Mouse (Mus musculus) gonadal fat pad, adult 2 months (tissue): ENCODE data around the gene Zfp771. TPM values are rescaled to one million over a fixed set of nuclear protein-coding genes. Genes with fewer than 3 reads are reported as not detected.

Experiments used
- DNase-seq: peaks from one replicate; pipeline ENCODE4 v3.0.0-alpha.2; 2012; ENCODE audit warnings: low read depth
- polyA plus RNA-seq: library from polyadenylated mRNA; depleted of rRNA; stranded (reverse); fragments of >200 nt; gene quantifications from 2 replicates; pipeline ENCODE4 v1.2.3, GENCODE M21; 2012

Gene Zfp771
- polyA plus RNA-seq, 1 experiment, result 89.7 TPM

- no peak for DNase-seq
These were observed 9.3 kb downstream of the Zfp771 start for GRCm38 (mm10) chr7:127253341-127253740.

DNA sequence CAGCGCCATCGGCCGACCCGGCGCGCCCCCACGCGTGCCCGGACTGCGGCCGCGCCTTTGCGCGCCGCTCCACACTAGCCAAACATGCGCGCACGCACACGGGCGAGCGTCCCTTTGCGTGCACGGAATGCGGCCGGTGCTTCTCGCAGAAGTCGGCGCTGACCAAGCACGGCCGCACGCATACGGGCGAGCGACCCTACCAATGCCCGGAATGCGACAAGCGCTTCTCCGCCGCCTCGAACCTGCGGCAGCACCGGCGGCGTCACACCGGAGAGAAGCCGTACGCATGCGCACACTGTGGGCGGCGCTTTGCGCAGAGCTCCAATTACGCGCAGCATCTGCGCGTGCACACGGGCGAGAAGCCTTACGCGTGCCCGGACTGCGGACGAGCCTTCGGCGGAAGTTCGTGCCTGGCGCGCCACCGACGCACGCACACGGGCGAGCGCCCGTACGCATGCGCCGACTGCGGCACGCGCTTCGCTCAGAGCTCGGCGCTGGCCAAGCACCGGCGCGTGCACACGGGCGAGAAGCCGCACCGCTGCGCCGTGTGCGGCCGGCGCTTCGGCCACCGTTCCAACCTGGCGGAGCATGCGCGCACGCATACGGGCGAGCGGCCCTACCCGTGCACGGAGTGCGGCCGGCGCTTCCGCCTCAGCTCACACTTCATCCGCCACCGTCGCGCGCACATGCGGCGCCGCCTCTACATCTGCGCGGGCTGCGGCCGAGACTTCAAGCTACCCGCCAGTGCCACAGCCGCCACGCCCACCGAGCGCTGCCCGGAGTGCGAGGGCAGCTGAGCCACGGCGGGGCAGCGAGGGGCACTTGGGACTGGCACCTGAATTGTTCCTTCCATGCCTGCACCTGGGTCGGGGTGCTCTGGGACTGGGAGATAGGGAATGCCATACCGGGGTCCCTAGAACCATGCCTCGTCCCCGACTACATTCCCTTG is 10.0 kb downstream of the Zfp771 start:
- no peak for DNase-seq

DNA sequence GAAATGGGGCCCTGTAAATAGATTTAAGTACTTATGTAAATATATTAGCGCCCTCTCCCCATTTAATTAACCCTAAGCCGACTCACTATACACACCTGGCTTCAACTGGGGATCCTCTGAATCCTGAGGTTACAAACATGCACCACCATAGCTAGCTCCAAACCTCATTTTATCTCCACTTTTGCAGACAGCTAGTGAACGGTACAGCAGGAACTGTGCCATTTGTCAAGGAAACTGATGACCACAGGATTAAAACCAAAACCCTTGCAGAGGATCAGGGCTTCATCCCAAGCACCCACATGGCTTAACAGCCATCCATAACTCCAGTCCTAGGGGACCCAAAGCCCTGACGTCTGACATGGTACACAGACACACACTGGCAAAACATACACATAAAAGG is 10.9 kb downstream of the Zfp771 start:
- DNase-seq, result no peak

DNA sequence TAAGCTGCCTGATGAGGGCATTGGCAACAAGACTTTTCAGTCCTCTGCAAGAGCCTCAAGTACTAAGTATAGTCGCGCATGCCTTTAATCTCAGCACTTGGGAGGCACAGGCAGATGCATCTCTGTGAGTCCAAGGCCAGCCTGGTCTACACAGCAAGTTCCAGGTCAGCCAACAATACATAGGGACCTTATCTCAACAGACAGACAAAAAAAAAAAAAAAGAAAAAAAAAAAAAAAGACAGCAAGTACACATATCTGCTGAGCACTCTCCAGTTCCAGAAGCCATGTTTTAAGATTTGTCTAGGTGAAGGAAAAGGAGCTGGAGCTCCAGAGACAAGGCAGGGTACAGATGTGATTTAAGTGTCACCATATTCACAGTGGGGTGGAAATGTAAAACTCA is 11.9 kb downstream of the Zfp771 start:
- no peak for DNase-seq

DNA sequence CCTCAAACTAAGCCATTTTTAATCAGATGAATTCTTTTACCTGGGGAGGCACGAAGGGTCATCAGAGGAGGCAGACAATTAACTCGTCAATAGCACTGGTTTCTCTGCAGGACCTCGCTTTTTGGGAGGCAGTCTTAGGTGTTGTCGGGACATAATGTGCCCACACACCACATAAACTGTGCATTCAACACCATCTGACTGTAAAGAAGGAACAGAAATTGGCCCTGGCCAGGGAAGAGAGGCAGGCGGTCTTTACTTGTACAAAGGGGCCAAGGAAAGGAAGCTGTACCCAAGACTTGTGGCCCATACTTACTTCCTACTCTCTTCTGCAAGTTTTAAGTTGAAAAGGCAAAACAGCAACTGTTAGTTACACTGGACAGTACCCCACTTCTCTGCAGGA is 12.4 kb downstream of the Zfp771 start:
- DNase-seq, result no peak

- DNase-seq, result no peak
These were observed 15.3 kb downstream of the Zfp771 start for GRCm38 (mm10) chr7:127259186-127259905.

DNA sequence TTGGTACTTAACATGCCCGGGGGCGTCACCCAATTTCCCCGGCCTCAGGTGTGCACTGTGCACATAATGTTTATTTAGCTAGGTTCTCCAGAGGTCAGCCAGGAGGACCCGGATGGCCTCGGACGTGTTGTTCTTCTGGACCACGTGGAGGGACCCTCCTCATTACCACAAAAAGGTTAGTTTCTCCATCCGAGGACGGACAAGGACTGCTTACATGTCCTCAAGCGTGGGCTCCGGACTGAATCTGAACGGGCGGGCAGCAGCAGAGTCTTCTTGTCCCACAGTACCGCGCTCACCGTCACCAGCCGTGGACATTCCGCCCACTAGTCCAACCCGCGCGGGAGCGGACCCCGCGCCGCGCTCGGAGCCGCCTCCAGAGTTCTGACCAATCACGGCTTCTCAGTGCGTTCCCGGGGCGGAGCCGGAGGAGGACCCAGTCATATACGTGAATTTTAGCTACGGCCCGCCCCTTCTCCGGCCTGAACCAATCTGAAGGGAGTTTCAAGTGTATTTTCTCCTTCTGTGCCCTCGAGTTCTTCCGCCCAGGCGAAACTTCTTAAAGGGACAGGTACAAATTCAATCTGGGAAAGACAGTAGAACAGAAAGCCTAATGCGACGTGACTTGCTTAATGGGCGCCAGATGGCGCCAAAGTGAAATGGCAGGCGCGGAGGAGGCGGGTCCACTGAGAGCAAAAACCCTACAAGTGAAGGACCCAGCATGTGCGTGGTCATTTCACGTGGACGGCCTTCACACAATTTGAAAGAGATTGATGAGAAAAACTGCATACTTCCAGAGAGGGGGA is 16.4 kb downstream of the Zfp771 start, which contains the start of gene Dctpp1:
Dctpp1 (minus strand) TSS at position 401 of the 803 bp plus-strand sequence.
- peak; percentile 96 for DNase-seq

DNA sequence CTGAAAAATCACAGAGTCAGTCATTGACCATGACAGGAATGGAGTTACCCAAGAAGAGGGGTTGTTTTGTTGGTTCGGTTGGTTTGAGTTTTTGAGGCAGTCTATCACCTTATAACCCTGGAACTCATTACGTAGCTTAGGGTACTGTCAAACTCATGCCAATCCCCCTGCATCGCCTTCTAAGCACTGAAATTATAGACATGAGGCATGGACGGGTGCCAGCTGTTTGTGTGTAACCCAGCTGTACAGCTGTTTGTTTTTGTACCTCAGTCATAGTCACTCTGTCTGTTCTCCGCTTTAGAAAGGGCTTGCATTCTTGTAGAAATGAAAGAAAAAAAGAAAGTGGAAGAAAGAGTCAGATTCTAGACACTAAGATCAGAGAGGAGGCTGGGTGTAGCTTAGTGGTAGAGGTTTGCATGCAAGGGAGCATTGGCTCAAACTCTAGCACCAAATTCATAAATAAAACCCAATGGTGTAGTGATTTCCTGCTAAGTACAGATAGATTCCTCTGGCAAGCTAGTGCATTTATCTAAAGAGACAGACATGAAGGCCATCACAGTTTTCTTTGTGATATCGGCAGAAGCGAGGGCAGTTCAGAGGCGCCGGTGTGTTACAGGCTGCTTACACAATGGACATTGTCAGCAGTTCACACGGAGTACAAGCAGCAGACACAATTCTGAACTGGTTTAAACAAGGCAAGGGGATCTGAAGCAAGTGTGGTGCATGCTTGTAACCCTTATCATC is 18.3 kb downstream of the Zfp771 start:
- DNase-seq, result no peak

GRCm38 (mm10) chr7:127263526-127263925 is 19.5 kb downstream of the Zfp771 start:
- DNase-seq, result no peak

DNA sequence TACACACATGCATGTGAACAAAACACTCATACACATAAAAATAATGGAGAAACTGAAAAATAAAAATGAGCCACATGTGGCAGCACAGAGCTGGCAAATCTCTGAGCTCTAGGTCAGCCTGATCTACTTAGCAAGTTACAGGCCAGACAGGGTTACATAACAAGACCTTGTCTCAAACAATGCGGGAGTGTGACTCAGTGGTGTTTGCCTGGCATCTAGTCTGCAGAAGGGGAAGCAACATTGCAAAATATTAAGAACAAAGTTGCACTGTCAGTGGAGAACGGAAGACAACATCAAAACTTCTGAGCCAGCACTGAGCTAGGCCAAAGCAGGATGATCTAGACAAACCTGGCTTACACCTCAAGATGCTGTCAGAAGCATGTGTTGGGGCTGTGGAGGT is 26.2 kb downstream of the Zfp771 start:
- no peak for DNase-seq

DNA sequence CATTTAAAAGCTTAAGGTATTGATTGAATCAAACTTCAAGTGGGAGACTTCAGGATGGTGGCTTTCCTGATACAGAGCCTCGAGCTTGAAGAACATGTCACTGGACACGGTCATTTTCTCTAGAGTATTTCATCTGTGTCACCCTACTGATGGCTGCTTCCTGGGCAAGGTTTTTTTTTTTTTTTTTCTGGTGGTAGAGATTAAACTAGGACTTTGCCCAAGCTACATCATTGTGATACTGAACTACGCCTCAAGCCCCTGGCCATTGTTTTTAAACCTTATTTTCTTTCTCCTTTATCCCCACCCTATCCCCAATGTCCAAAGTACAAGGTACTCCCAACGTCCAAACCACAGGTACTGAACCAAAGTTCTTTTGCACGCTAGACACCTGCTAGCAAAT is 26.6 kb downstream of the Zfp771 start:
- no peak for DNase-seq

DNA sequence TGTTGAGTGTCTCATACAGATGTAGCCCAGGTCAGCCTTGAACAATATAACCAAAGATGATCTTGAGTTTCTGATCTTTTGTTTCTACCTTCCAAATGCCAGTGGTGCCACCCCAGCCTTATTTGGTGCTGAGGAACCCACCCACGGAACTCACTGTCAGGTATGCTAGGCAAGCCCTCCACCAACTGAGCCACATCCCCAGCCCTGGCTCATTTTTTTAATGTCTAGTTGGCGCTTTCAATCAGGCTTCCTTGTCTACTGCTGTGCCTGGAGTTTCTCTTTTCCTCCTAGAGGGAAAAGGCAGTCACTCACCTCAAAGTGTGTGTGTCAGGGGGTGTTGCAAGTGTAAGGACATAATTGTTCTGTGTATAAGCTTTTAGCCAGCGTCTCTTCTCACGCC is 27.0 kb downstream of the Zfp771 start:
- no peak for DNase-seq

- no peak for DNase-seq
These were observed 28.5 kb downstream of the Zfp771 start for GRCm38 (mm10) chr7:127272566-127272965.

- no peak for DNase-seq
These were observed 29.2 kb downstream of the Zfp771 start for GRCm38 (mm10) chr7:127273118-127273923.

- peak; percentile 70 for DNase-seq
These were observed 30.1 kb downstream of the Zfp771 start, which contains the start of gene Sephs2 for GRCm38 (mm10) chr7:127273925-127274789. Sephs2 (minus strand) TSS chr7:127274055.

DNA sequence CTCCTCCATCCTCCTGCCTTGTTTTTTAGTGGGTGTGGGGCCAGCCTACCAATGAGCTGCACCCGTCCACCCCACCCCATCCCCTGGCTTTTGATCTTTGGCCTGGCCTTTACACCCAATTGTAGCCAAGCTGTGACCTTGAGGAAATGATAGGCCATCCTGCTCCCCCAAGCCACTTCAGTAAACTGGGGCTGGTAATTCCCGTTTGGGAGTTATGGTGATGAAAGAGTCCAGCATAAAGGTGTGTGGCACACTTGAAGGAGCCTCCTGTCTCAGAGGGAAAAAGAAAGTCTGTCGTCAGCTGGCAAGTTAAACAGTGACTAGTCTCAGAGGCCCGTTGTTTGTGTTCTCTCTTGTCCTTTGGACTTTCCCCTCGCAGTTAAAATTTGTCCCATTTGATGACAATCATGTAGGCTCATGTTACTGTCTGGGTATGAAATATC is 32.5 kb downstream of the Zfp771 start:
- DNase-seq, result no peak

DNA sequence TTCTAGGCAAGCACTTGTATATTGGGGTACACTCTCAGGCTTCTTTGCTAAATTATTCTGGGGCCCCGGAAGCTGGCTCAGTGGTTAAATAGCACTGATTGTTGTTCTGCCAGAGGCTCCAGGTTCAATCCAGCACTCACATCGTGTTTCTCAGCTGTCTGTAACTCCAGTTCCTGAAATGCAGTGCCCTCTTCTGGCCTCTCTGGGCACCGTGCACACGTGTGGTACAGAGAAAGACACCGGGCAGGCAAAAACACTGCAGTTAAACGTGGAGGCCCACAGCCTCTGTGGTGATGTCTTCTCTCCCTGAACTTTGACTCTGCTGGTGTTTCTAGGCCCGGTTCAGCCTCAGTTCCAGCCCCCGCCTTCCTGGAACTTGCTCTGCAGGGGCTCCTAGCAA is 34.2 kb downstream of the Zfp771 start:
- no peak for DNase-seq

DNA sequence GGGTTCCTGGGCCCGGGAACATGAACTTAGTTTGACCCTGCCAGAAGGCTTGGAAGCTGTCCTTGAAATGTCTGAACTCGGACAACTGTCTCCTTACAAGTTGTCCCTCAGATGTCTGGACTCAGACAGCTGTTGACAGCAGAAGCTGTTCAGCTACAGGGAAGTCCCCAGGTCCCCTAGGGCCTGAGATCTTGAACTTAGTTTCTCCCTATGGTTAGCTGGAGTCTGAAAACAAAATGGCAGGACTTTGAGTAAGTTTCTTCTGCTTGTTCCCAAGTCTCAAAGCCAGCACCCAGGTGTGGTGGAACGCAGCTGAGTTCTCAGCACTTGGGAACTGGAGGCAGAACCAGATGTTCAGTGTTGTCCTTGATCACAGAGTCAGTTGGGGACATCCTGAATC is 36.0 kb downstream of the Zfp771 start:
- no peak for DNase-seq

- DNase-seq, result no peak
These were observed 37.0 kb downstream of the Zfp771 start for GRCm38 (mm10) chr7:127281114-127281513.
